Mouse (Mus musculus): ENCODE data around the gene Tfcp2. TPM values are rescaled to one million over a fixed set of nuclear protein-coding genes. Genes with fewer than 3 reads are reported as not detected.

Tfcp2 gene
- total and polyA plus RNA-seq, 2 experiments from 2014 or later, result 11.0 to 11.2 TPM

DNA sequence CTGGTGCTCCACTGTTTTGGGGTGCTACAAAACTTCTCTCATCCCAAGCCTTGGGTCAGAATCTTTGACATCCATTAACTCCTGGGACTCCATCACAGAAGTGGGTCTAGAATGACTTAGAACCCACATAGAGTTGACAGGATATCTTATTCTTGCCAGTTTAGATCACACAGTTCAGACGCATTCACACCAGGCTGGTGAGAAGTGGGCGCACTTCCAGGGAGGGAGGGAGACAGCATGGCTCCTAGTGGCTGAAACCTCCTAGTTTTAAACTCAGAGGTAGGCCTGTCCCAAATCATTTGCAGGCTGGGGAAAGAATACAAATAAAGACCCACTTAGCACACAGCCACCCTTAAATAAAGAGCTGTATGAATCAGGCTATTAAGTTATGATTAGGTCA lies 22.6 kb upstream of the Tfcp2 start:
- WGBS, result 60% methylated on average over 2 of the region's 2 CpGs
- no peak for TF ChIP-seq EP300 (IDR thresholded peaks at IDR 0.05; ENCODE audit: low read depth)
- TF ChIP-seq CTCF (IDR thresholded peaks at IDR 0.05; ENCODE audit: low read depth), result no peak
- peak; percentile 20; the same call in 1 of the 2 replicates for ATAC-seq (ENCODE audit: insufficient read depth, low read depth)
- Histone ChIP-seq H3K9ac (replicated peaks; ENCODE audit: low read depth, low read length) (no peak overlapping the region), H3K4me3 (ENCODE audit: low read depth, low read length) (no peak overlapping the region), H3K27ac (ENCODE audit: low read depth) (peak overlapping the region; percentile 61), H3K36me3 (replicated peaks; ENCODE audit: control insufficient read depth, insufficient read depth, low read length) (peaks cover 11% of the 10 kb centered on the region; the same call in 1 of the 2 replicates), H3K27me3 (ENCODE audit: control insufficient read depth, insufficient read depth, low read length) (no peaks in the 10 kb centered on the region), H3K4me1 (ENCODE audit: control insufficient read depth, insufficient read depth) (0 out of 2 replicates have a peak, but pooled peaks cover 5% of the 10 kb centered on the region), H3K4me2 (ENCODE audit: low read depth, low read length) (no peak overlapping the region; the same call in 1 of the 2 replicates), H3K9me3 (replicated peaks; ENCODE audit: control insufficient read depth, low read length) (no peaks in the 10 kb centered on the region)
- no peak for DNase-seq (ENCODE audit: low spot score)

DNA sequence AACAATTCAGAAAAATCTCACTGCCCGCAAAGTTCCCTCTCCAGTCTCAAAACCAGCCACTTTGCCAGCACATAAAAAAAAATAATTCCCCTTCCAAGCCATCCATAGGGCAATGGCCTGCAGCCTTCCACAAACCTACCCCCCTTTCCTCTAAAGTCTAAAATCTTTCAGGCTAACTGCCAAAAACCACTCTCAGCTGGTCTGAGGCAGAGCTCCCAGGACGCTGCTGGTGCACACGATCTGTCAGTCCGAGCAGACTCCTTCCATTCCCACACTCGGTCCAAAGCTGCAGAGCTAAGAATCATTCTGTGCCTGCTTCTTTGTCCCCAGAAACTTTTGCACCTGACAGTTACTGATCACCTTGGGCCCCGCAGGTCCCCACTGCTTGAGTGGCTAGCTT lies 22.1 kb upstream of the Tfcp2 start:
- DNase-seq (ENCODE audit: low spot score), result peak; percentile 41

DNA sequence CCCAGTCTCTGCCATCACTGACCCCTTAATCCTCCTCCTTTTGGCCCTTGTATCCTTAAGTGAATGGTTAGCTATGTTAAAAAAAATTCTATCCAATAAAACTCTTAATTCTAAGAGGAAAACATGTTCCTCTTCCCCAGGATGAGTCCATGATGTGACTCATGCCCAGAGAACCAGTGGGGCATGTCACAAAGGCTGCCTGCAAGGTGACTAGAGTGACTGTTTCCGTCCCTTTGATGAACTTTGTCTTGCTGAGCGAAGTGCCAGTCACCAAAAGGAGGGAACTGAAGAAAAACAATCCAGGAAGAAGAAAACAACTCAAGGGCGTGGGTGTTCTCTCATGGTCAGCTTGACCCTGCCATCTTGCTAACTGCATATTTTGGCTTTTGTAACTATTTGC lies 17.4 kb upstream of the Tfcp2 start:
- Histone ChIP-seq H3K4me2 (ENCODE audit: low read depth, low read length) (no peak overlapping the region), H3K4me1 (ENCODE audit: control insufficient read depth, insufficient read depth) (0 out of 2 replicates have a peak, but pooled peaks cover 2% of the 10 kb centered on the region), H3K4me3 (ENCODE audit: low read depth, low read length) (no peak overlapping the region), H3K9me3 (replicated peaks; ENCODE audit: control insufficient read depth, low read length) (no peaks in the 10 kb centered on the region), H3K36me3 (replicated peaks; ENCODE audit: control insufficient read depth, insufficient read depth, low read length) (no peaks in the 10 kb centered on the region), H3K27me3 (ENCODE audit: control insufficient read depth, insufficient read depth, low read length) (no peaks in the 10 kb centered on the region), H3K9ac (replicated peaks; ENCODE audit: low read depth, low read length) (no peak overlapping the region), H3K27ac (ENCODE audit: low read depth) (no peak overlapping the region)
- TF ChIP-seq CTCF (IDR thresholded peaks at IDR 0.05; ENCODE audit: low read depth) (no peak), EP300 (IDR thresholded peaks at IDR 0.05; ENCODE audit: low read depth) (no peak)
- DNase-seq (ENCODE audit: low spot score), result no peak
- ATAC-seq (ENCODE audit: insufficient read depth, low read depth), result no peak
- WGBS, result 75% methylated on average over 3 of the region's 3 CpGs

More for the DNA sequence above, 22.1 kb upstream of the Tfcp2 start:
- Histone ChIP-seq H3K4me3 (ENCODE audit: low read depth, low read length) (no peak overlapping the region), H3K27ac (ENCODE audit: low read depth) (peak overlapping the region; percentile 61), H3K9me3 (replicated peaks; ENCODE audit: control insufficient read depth, low read length) (no peaks in the 10 kb centered on the region), H3K9ac (replicated peaks; ENCODE audit: low read depth, low read length) (no peak overlapping the region), H3K4me2 (ENCODE audit: low read depth, low read length) (no peak overlapping the region; the same call in 1 of the 2 replicates), H3K36me3 (replicated peaks; ENCODE audit: control insufficient read depth, insufficient read depth, low read length) (peaks cover 11% of the 10 kb centered on the region; the same call in 1 of the 2 replicates), H3K27me3 (ENCODE audit: control insufficient read depth, insufficient read depth, low read length) (no peaks in the 10 kb centered on the region), H3K4me1 (ENCODE audit: control insufficient read depth, insufficient read depth) (0 out of 2 replicates have a peak, but pooled peaks cover 5% of the 10 kb centered on the region)
- 28% methylated on average over 6 of the region's 6 CpGs for WGBS
- peak; percentile 81 for ATAC-seq (ENCODE audit: insufficient read depth, low read depth)
- TF ChIP-seq EP300 (IDR thresholded peaks at IDR 0.05; ENCODE audit: low read depth), result no peak
- no peak for TF ChIP-seq CTCF (IDR thresholded peaks at IDR 0.05; ENCODE audit: low read depth)

DNA sequence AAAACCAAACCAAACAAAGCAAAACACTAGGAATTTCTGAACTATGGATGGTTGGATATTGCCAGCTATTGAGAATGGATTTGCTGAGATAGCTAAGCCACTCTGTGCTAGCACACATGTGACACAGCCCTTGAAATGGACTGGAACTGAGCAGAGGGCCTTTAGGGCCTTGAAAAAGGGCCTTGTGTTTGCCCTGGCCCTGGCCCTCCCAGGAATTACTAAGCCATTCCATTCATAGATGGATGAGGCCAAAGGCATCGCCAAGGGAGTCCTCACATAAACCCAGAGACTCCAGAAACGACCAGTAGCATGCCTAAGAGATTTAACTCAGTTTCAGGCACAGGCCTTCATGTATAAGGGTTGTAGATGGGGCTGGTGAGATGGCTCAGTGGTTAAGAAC lies 14.7 kb upstream of the Tfcp2 start:
- no peak for ATAC-seq (ENCODE audit: insufficient read depth, low read depth)
- Histone ChIP-seq H3K27me3 (ENCODE audit: control insufficient read depth, insufficient read depth, low read length) (no peaks in the 10 kb centered on the region), H3K9me3 (replicated peaks; ENCODE audit: control insufficient read depth, low read length) (no peaks in the 10 kb centered on the region)

DNA sequence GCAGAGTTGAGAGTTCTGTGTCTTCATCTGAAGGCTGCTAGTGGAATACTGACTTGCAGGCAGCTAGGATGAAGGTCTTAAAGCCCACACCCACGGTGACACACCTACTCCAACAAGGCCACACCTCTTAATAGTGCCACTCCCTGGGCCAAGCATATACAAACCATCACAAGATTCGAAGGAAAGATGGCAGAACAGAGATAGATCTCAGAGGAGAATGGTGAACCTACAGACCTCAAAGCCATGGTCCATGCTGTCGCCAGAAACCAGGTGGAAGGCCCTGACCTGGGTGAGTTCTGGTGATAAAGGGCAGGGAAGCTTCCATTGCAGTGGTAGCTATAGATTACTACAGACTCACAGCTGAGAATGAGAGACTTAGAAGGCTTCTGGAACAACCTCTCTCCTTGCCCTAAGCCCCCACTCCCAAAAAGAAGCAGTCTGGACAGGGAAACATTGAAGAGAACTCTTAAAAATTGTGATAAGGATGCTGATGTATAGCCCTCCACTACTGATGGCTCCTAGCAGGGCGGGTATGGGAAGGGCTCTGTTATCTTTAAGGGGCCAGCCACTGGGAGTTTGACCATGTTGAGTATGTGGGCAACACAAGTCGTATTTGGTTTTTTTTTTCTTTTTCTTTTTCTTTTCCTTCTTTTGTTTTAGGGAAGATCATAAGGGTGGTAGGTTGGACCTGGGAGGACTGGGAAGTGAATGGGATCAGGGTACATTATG lies 6.1 kb upstream of the Tfcp2 start:
- no peak overlapping the region for H3K4me3 ChIP-seq (ENCODE audit: low read depth, low read length)
- WGBS, result 74% methylated on average over 5 of the region's 5 CpGs
- H3K9ac ChIP-seq (replicated peaks; ENCODE audit: low read depth, low read length), result no peak overlapping the region
- no peaks in the 10 kb centered on the region for H3K9me3 ChIP-seq (replicated peaks; ENCODE audit: control insufficient read depth, low read length)
- ATAC-seq (ENCODE audit: insufficient read depth, low read depth) (no peak), DNase-seq (ENCODE audit: low spot score) (no peak)
- H3K4me2 ChIP-seq (ENCODE audit: low read depth, low read length), result no peak overlapping the region
- H3K27me3 ChIP-seq (ENCODE audit: control insufficient read depth, insufficient read depth, low read length), result no peaks in the 10 kb centered on the region
- no peak overlapping the region for H3K27ac ChIP-seq (ENCODE audit: low read depth)
- no peaks in the 10 kb centered on the region for H3K36me3 ChIP-seq (replicated peaks; ENCODE audit: control insufficient read depth, insufficient read depth, low read length)
- no peak for TF ChIP-seq CTCF (IDR thresholded peaks at IDR 0.05; ENCODE audit: low read depth)
- no peaks in the 10 kb centered on the region for H3K4me1 ChIP-seq (ENCODE audit: control insufficient read depth, insufficient read depth)

More for the DNA sequence above, 14.7 kb upstream of the Tfcp2 start:
- Histone ChIP-seq H3K4me1 (ENCODE audit: control insufficient read depth, insufficient read depth) (no peaks in the 10 kb centered on the region), H3K27ac (ENCODE audit: low read depth) (no peak overlapping the region), H3K4me2 (ENCODE audit: low read depth, low read length) (no peak overlapping the region), H3K9ac (replicated peaks; ENCODE audit: low read depth, low read length) (no peak overlapping the region), H3K4me3 (ENCODE audit: low read depth, low read length) (no peak overlapping the region), H3K36me3 (replicated peaks; ENCODE audit: control insufficient read depth, insufficient read depth, low read length) (no peaks in the 10 kb centered on the region)
- no peak for TF ChIP-seq EP300 (IDR thresholded peaks at IDR 0.05; ENCODE audit: low read depth)
- TF ChIP-seq CTCF (IDR thresholded peaks at IDR 0.05; ENCODE audit: low read depth), result no peak
- DNase-seq (ENCODE audit: low spot score), result no peak
- 67% methylated on average over 2 of the region's 2 CpGs for WGBS

Measured in heart, postnatal 0 days (tissue).